18 mouse cellular contexts compared by ENCODE assay signal in the genomic region with DNA sequence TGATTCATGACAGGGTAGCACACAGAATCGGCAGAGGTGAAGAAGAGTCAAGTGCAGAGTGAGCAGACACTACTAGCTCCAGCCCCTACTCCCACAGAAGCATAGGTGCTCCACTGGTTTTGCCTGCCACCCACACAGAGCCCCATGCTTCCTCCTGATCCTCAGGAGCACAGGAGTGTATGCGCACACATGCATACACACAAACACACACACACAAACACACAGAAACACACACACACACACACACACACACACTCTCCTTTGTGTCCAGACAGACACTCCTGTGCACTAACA.
A peak's percentile ranks its signal among the peaks of the same experiment; 100 is the strongest.
DNase-seq lines count a peak whose midpoint lies in the region; ATAC-seq lines count a peak whose summit lies in the region.
"Had no signal": no experiment of that assay in that cellular context is flagged by ENCODE, and none has a peak within 500 bp of the region (broad histone marks: within the 10 kb centered on the region; RNA-seq: fewer than 3 reads in every experiment).

No protein-coding gene starts in this region.

- no peak overlapping the region for H3K9ac ChIP-seq in hindbrain, embryonic 11.5 days (ENCODE audit: low read depth, low read length)
- H3K9ac ChIP-seq in hindbrain, embryonic 12.5 days = no peak overlapping the region
- H3K9ac ChIP-seq: liver, embryonic 12.5 days; lung, embryonic 15.5 days had no signal

- H3K27ac ChIP-seq in hindbrain, embryonic 11.5 days (ENCODE audit: low read depth, low read length) = no peak overlapping the region
- no peak overlapping the region for H3K27ac ChIP-seq in hindbrain, embryonic 10.5 days
- H3K27ac ChIP-seq in hindbrain, embryonic 12.5 days = peak overlapping the region; percentile 68
- H3K27ac ChIP-seq: heart, embryonic 10.5 days; limb, embryonic 10.5 days; liver, embryonic 12.5 days; lung, embryonic 15.5 days had no signal

- H3K27me3 ChIP-seq in hindbrain, embryonic 11.5 days (ENCODE audit: control insufficient read depth, insufficient read depth, low read length) = no peaks in the 10 kb centered on the region
- H3K27me3 ChIP-seq in hindbrain, embryonic 10.5 days (ENCODE audit: insufficient read depth, poor library complexity, severe bottlenecking) = no peaks in the 10 kb centered on the region
- no peaks in the 10 kb centered on the region for H3K27me3 ChIP-seq in hindbrain, embryonic 12.5 days
- H3K27me3 ChIP-seq: liver, embryonic 12.5 days; lung, embryonic 15.5 days had no signal

- WGBS in hindbrain, embryonic 11.5 days = 78% methylated on average over 2 of the region's 2 CpGs
- 74% methylated on average over 2 of the region's 2 CpGs for WGBS in hindbrain, embryonic 10.5 days
- 64% methylated on average over 2 of the region's 2 CpGs for WGBS in hindbrain, embryonic 12.5 days

- no peak for DNase-seq in hindbrain, embryonic 11.5 days (ENCODE audit: low spot score)
- DNase-seq in hindbrain, embryonic 10.5 days (ENCODE audit: low spot score) = no peak
- peak; percentile 3 for DNase-seq in right cerebral cortex, adult 18-20 months
- no peak for DNase-seq in right cerebral cortex, postnatal 4 days
- no peak for DNase-seq in natural killer cell, adult 2 months (ENCODE audit: low spot score in 2 of 2)
- DNase-seq: adrenal gland, postnatal 36 days; cerebellum, postnatal 25 days; gastrocnemius, postnatal 25 days; kidney, adult 2 months; layer of hippocampus, postnatal 36 days; right cerebral cortex, postnatal 25 days; thymus, postnatal 36 days had no signal

- peak; percentile 45; the same call in 1 of the 2 replicates for ATAC-seq in hindbrain, embryonic 11.5 days (ENCODE audit: low FRiP score)
- peak; percentile 46 for ATAC-seq in hindbrain, embryonic 12.5 days (ENCODE audit: low FRiP score)
- ATAC-seq in erythroblast, adult 5-6 weeks (replicated peaks; ENCODE audit: low FRiP score, poor library complexity, severe bottlenecking) = no peak
- ATAC-seq: liver, embryonic 12.5 days had no signal

- no peak overlapping the region for H3K4me2 ChIP-seq in hindbrain, embryonic 11.5 days (replicated peaks; ENCODE audit: low read depth, low read length)
- H3K4me2 ChIP-seq in hindbrain, embryonic 12.5 days (replicated peaks) = no peak overlapping the region
- H3K4me2 ChIP-seq: liver, embryonic 12.5 days; lung, embryonic 15.5 days had no signal

- no peaks in the 10 kb centered on the region for H3K9me3 ChIP-seq in hindbrain, embryonic 11.5 days (ENCODE audit: control insufficient read depth, low read length)
- H3K9me3 ChIP-seq in hindbrain, embryonic 10.5 days = no peaks in the 10 kb centered on the region
- H3K9me3 ChIP-seq in hindbrain, embryonic 12.5 days (replicated peaks) = no peaks in the 10 kb centered on the region
- H3K9me3 ChIP-seq: heart, embryonic 10.5 days; limb, embryonic 10.5 days; liver, embryonic 12.5 days; lung, embryonic 15.5 days had no signal

- no peak overlapping the region for H3K4me3 ChIP-seq in hindbrain, embryonic 11.5 days (ENCODE audit: low read depth, low read length)
- no peak overlapping the region for H3K4me3 ChIP-seq in hindbrain, embryonic 10.5 days
- H3K4me3 ChIP-seq in hindbrain, embryonic 12.5 days = no peak overlapping the region
- H3K4me3 ChIP-seq: heart, embryonic 10.5 days; limb, embryonic 10.5 days; liver, embryonic 12.5 days; lung, embryonic 15.5 days had no signal

- no peaks in the 10 kb centered on the region for H3K36me3 ChIP-seq in hindbrain, embryonic 11.5 days (ENCODE audit: control insufficient read depth, insufficient read depth, low read length)
- no peaks in the 10 kb centered on the region for H3K36me3 ChIP-seq in hindbrain, embryonic 10.5 days
- no peaks in the 10 kb centered on the region for H3K36me3 ChIP-seq in hindbrain, embryonic 12.5 days
- H3K36me3 ChIP-seq: heart, embryonic 10.5 days; limb, embryonic 10.5 days; liver, embryonic 12.5 days; lung, embryonic 15.5 days had no signal

- H3K4me1 ChIP-seq in hindbrain, embryonic 11.5 days (replicated peaks; ENCODE audit: control insufficient read depth, insufficient read depth, low read length) = no peaks in the 10 kb centered on the region
- no peaks in the 10 kb centered on the region for H3K4me1 ChIP-seq in hindbrain, embryonic 10.5 days (replicated peaks)
- H3K4me1 ChIP-seq in hindbrain, embryonic 12.5 days = 0 out of 2 replicates have a peak, but pooled peaks cover 3% of the 10 kb centered on the region
- H3K4me1 ChIP-seq: heart, embryonic 10.5 days; limb, embryonic 10.5 days; liver, embryonic 12.5 days; lung, embryonic 15.5 days had no signal
